Mouse (Mus musculus): Measurements from ENCODE around the gene Akap6. TPM values are rescaled to one million over a fixed set of nuclear protein-coding genes. Genes with fewer than 3 reads are reported as not detected.

Gene Akap6
- polyA plus RNA-seq, 1 experiment from 2014 or later, result 0.04 TPM

GRCm38 (mm10) chr12:52764810-52765209 is 65.6 kb downstream of the Akap6 start:
- H3K9ac ChIP-seq (ENCODE audit: low read depth, low read length), result no peak overlapping the region
- H3K36me3 ChIP-seq (ENCODE audit: control insufficient read depth, insufficient read depth), result no peaks in the 10 kb centered on the region
- no peak overlapping the region for H3K4me2 ChIP-seq (ENCODE audit: low read depth, low read length)
- no peak for ATAC-seq (ENCODE audit: low read depth)
- no peaks in the 10 kb centered on the region for H3K9me3 ChIP-seq (replicated peaks; ENCODE audit: control insufficient read depth, low read length)
- no peak overlapping the region for H3K27ac ChIP-seq (ENCODE audit: low read length)
- WGBS (ENCODE audit: insufficient replicate concordance), result 41% methylated on average over 3 of the region's 3 CpGs
- H3K4me3 ChIP-seq (ENCODE audit: low read depth, low read length), result no peak overlapping the region
- H3K4me1 ChIP-seq (ENCODE audit: control insufficient read depth, low read depth, low read length), result no peaks in the 10 kb centered on the region
- no peaks in the 10 kb centered on the region for H3K27me3 ChIP-seq (ENCODE audit: control insufficient read depth, insufficient read depth, low read depth, low read length)

- Histone ChIP-seq H3K9me3 (replicated peaks; ENCODE audit: control insufficient read depth, low read length) (no peaks in the 10 kb centered on the region), H3K36me3 (ENCODE audit: control insufficient read depth, insufficient read depth) (no peaks in the 10 kb centered on the region), H3K27me3 (ENCODE audit: control insufficient read depth, insufficient read depth, low read depth, low read length) (no peaks in the 10 kb centered on the region), H3K27ac (ENCODE audit: low read length) (no peak overlapping the region), H3K4me1 (ENCODE audit: control insufficient read depth, low read depth, low read length) (no peaks in the 10 kb centered on the region), H3K4me2 (ENCODE audit: low read depth, low read length) (no peak overlapping the region), H3K4me3 (ENCODE audit: low read depth, low read length) (no peak overlapping the region), H3K9ac (ENCODE audit: low read depth, low read length) (no peak overlapping the region)
- no peak for ATAC-seq (ENCODE audit: low read depth)
- WGBS (ENCODE audit: insufficient replicate concordance), result 62% methylated on average over 3 of the region's 3 CpGs
Measured at GRCm38 (mm10) chr12:52769561-52769960, 70.4 kb downstream of the Akap6 start.

GRCm38 (mm10) chr12:52771931-52772330 is 72.7 kb downstream of the Akap6 start:
- no peaks in the 10 kb centered on the region for H3K9me3 ChIP-seq (replicated peaks; ENCODE audit: control insufficient read depth, low read length)
- no peaks in the 10 kb centered on the region for H3K36me3 ChIP-seq (ENCODE audit: control insufficient read depth, insufficient read depth)
- no peaks in the 10 kb centered on the region for H3K27me3 ChIP-seq (ENCODE audit: control insufficient read depth, insufficient read depth, low read depth, low read length)
- no peak overlapping the region for H3K4me2 ChIP-seq (ENCODE audit: low read depth, low read length)
- H3K9ac ChIP-seq (ENCODE audit: low read depth, low read length), result no peak overlapping the region
- no peak overlapping the region for H3K27ac ChIP-seq (ENCODE audit: low read length)
- ATAC-seq (ENCODE audit: low read depth), result no peak
- H3K4me1 ChIP-seq (ENCODE audit: control insufficient read depth, low read depth, low read length), result no peaks in the 10 kb centered on the region
- no peak overlapping the region for H3K4me3 ChIP-seq (ENCODE audit: low read depth, low read length)
- 68% methylated on average over 7 of the region's 7 CpGs for WGBS (ENCODE audit: insufficient replicate concordance)

- H3K9ac ChIP-seq (ENCODE audit: low read depth, low read length), result no peak overlapping the region
- no peaks in the 10 kb centered on the region for H3K27me3 ChIP-seq (ENCODE audit: control insufficient read depth, insufficient read depth, low read depth, low read length)
- no peak overlapping the region for H3K4me3 ChIP-seq (ENCODE audit: low read depth, low read length)
- H3K36me3 ChIP-seq (ENCODE audit: control insufficient read depth, insufficient read depth), result no peaks in the 10 kb centered on the region
- no peak overlapping the region for H3K27ac ChIP-seq (ENCODE audit: low read length)
- no peaks in the 10 kb centered on the region for H3K9me3 ChIP-seq (replicated peaks; ENCODE audit: control insufficient read depth, low read length)
- no peak overlapping the region for H3K4me2 ChIP-seq (ENCODE audit: low read depth, low read length)
- 40% methylated on average over 11 of the region's 11 CpGs for WGBS (ENCODE audit: insufficient replicate concordance)
- ATAC-seq (ENCODE audit: low read depth), result no peak
- no peaks in the 10 kb centered on the region for H3K4me1 ChIP-seq (ENCODE audit: control insufficient read depth, low read depth, low read length)
Measured at GRCm38 (mm10) chr12:52772494-52773280, 73.5 kb downstream of the Akap6 start.

GRCm38 (mm10) chr12:52773847-52774246 is 74.7 kb downstream of the Akap6 start:
- no peaks in the 10 kb centered on the region for H3K9me3 ChIP-seq (replicated peaks; ENCODE audit: control insufficient read depth, low read length)
- no peak for ATAC-seq (ENCODE audit: low read depth)
- H3K27ac ChIP-seq (ENCODE audit: low read length), result no peak overlapping the region
- H3K4me1 ChIP-seq (ENCODE audit: control insufficient read depth, low read depth, low read length), result no peaks in the 10 kb centered on the region
- H3K4me2 ChIP-seq (ENCODE audit: low read depth, low read length), result no peak overlapping the region
- no peaks in the 10 kb centered on the region for H3K27me3 ChIP-seq (ENCODE audit: control insufficient read depth, insufficient read depth, low read depth, low read length)
- no peak overlapping the region for H3K9ac ChIP-seq (ENCODE audit: low read depth, low read length)
- no peaks in the 10 kb centered on the region for H3K36me3 ChIP-seq (ENCODE audit: control insufficient read depth, insufficient read depth)
- 67% methylated on average over 3 of the region's 3 CpGs for WGBS (ENCODE audit: insufficient replicate concordance)
- H3K4me3 ChIP-seq (ENCODE audit: low read depth, low read length), result no peak overlapping the region

GRCm38 (mm10) chr12:52774382-52774781 is 75.2 kb downstream of the Akap6 start:
- H3K9me3 ChIP-seq (replicated peaks; ENCODE audit: control insufficient read depth, low read length), result no peaks in the 10 kb centered on the region
- no peak overlapping the region for H3K27ac ChIP-seq (ENCODE audit: low read length)
- H3K4me1 ChIP-seq (ENCODE audit: control insufficient read depth, low read depth, low read length), result no peaks in the 10 kb centered on the region
- H3K9ac ChIP-seq (ENCODE audit: low read depth, low read length), result no peak overlapping the region
- no peak for ATAC-seq (ENCODE audit: low read depth)
- no peaks in the 10 kb centered on the region for H3K36me3 ChIP-seq (ENCODE audit: control insufficient read depth, insufficient read depth)
- H3K4me2 ChIP-seq (ENCODE audit: low read depth, low read length), result no peak overlapping the region
- WGBS (ENCODE audit: insufficient replicate concordance), result 54% methylated on average over 6 of the region's 6 CpGs
- no peak overlapping the region for H3K4me3 ChIP-seq (ENCODE audit: low read depth, low read length)
- H3K27me3 ChIP-seq (ENCODE audit: control insufficient read depth, insufficient read depth, low read depth, low read length), result no peaks in the 10 kb centered on the region

GRCm38 (mm10) chr12:52780216-52780615 is 81.0 kb downstream of the Akap6 start:
- Histone ChIP-seq H3K4me1 (ENCODE audit: control insufficient read depth, low read depth, low read length) (no peaks in the 10 kb centered on the region), H3K27me3 (ENCODE audit: control insufficient read depth, insufficient read depth, low read depth, low read length) (no peaks in the 10 kb centered on the region), H3K9me3 (replicated peaks; ENCODE audit: control insufficient read depth, low read length) (no peaks in the 10 kb centered on the region), H3K4me3 (ENCODE audit: low read depth, low read length) (no peak overlapping the region), H3K27ac (ENCODE audit: low read length) (no peak overlapping the region), H3K36me3 (ENCODE audit: control insufficient read depth, insufficient read depth) (no peaks in the 10 kb centered on the region), H3K4me2 (ENCODE audit: low read depth, low read length) (no peak overlapping the region), H3K9ac (ENCODE audit: low read depth, low read length) (no peak overlapping the region)
- no peak for ATAC-seq (ENCODE audit: low read depth)
- WGBS (ENCODE audit: insufficient replicate concordance), result 53% methylated on average over 5 of the region's 5 CpGs

GRCm38 (mm10) chr12:52781066-52781465 is 81.9 kb downstream of the Akap6 start:
- Histone ChIP-seq H3K4me2 (ENCODE audit: low read depth, low read length) (no peak overlapping the region), H3K27me3 (ENCODE audit: control insufficient read depth, insufficient read depth, low read depth, low read length) (no peaks in the 10 kb centered on the region), H3K36me3 (ENCODE audit: control insufficient read depth, insufficient read depth) (no peaks in the 10 kb centered on the region), H3K9me3 (replicated peaks; ENCODE audit: control insufficient read depth, low read length) (no peaks in the 10 kb centered on the region), H3K4me1 (ENCODE audit: control insufficient read depth, low read depth, low read length) (no peaks in the 10 kb centered on the region), H3K27ac (ENCODE audit: low read length) (no peak overlapping the region), H3K9ac (ENCODE audit: low read depth, low read length) (no peak overlapping the region), H3K4me3 (ENCODE audit: low read depth, low read length) (no peak overlapping the region)
- WGBS (ENCODE audit: insufficient replicate concordance), result 47% methylated on average over 7 of the region's 7 CpGs
- no peak for ATAC-seq (ENCODE audit: low read depth)

- no peaks in the 10 kb centered on the region for H3K4me1 ChIP-seq (ENCODE audit: control insufficient read depth, low read depth, low read length)
- no peak for ATAC-seq (ENCODE audit: low read depth)
- 9% methylated on average over 14 of the region's 14 CpGs for WGBS (ENCODE audit: insufficient replicate concordance)
- H3K9me3 ChIP-seq (replicated peaks; ENCODE audit: control insufficient read depth, low read length), result no peaks in the 10 kb centered on the region
- H3K9ac ChIP-seq (ENCODE audit: low read depth, low read length), result no peak overlapping the region
- no peak overlapping the region for H3K4me3 ChIP-seq (ENCODE audit: low read depth, low read length)
- H3K27ac ChIP-seq (ENCODE audit: low read length), result no peak overlapping the region
- H3K4me2 ChIP-seq (ENCODE audit: low read depth, low read length), result peak overlapping the region; percentile 32; the same call in 1 of the 2 replicates
- no peaks in the 10 kb centered on the region for H3K36me3 ChIP-seq (ENCODE audit: control insufficient read depth, insufficient read depth)
- H3K27me3 ChIP-seq (ENCODE audit: control insufficient read depth, insufficient read depth, low read depth, low read length), result no peaks in the 10 kb centered on the region
Measured at GRCm38 (mm10) chr12:52782902-52783441, 83.8 kb downstream of the Akap6 start.
